Mouse (Mus musculus): Measurements from ENCODE around the gene Tle2.

GRCm38 (mm10) chr10:81562411-81562810 is 11.9 kb upstream of the Tle2 start:
- no peak for TF ChIP-seq FLI1 (IDR thresholded peaks at IDR 0.05; ENCODE audit: low read length)
- TF ChIP-seq GATA1 (IDR thresholded peaks at IDR 0.05; ENCODE audit: borderline replicate concordance, low read length) = no peak
